Mouse (Mus musculus) R1 (cell line): ENCODE measurements around the gene Fam71b.

ENCODE experiments used
- DNase-seq: peaks from one replicate; pipeline ENCODE4 v3.0.0-alpha.2; 2018; ENCODE audit warnings: low read depth, low spot score

The Fam71b gene

DNA sequence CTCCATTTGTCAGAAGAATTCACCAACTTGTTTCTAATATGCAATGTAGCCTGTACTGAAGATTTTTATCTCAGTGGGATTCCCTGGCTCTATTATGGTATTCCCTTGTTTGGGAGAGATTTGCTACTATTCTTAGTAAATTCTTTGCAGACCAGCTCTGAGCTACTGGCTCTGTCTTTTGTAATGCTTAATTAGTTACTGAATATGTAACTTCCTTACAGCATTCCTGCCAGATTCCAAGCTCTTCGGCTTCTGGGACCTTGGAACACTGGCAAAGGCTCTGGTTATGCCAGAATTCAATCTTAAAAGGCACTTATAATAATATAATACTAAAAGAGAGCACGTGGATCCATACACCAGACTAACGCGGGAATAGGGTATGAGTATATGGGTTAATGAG lies 31.8 kb downstream of the Fam71b start:
- peak; percentile 72 for DNase-seq

DNA sequence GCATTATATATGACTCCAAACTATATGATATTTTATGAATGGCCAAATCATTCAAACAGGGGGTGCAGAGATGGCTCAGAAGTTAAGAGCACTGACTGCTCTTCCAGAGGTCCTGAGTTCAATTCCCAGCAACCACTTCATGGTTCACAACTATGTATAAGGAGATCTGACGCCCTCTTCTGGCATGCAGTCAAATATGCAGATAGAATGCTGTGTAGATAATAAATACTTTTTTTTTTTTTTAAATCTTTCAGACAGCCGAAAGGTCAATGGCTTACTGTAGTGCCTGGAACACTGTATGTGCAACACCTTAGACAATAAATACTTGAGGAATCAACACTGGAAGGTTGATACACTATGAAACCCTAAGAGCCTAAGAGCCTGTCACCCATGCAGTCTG lies 33.8 kb downstream of the Fam71b start:
- peak; percentile 16 for DNase-seq

DNA sequence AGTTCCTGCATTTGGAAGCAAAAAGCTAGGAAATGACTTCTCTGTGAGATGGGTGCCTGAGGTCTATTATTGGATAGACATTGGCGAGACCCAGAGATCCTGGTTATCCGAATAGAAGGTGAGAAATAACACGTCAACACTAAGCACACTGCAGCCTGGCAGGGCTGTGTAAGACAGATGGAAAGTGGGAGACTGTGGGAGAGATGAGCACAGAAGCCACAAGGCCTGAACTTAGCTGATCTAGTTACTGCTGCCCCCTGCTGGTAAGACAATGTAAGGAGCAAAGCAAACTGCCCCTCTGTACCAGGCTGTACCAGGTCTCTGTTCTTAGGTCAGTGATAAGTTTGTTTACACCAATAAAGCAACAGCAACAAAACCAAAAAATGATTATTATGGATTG lies 34.8 kb downstream of the Fam71b start:
- peak; percentile 93 for DNase-seq

- no peak for DNase-seq
These were observed 39.0 kb downstream of the Fam71b start for GRCm38 (mm10) chr11:46435363-46435762.

GRCm38 (mm10) chr11:46436760-46437458 lies 40.5 kb downstream of the Fam71b start, which contains the start of gene Med7:
Gene Med7, plus strand, starts transcription at chr11:46436925.
- DNase-seq, result peak; percentile 99

GRCm38 (mm10) chr11:46437459-46438000 lies 41.2 kb downstream of the Fam71b start:
- peak; percentile 75 for DNase-seq

DNA sequence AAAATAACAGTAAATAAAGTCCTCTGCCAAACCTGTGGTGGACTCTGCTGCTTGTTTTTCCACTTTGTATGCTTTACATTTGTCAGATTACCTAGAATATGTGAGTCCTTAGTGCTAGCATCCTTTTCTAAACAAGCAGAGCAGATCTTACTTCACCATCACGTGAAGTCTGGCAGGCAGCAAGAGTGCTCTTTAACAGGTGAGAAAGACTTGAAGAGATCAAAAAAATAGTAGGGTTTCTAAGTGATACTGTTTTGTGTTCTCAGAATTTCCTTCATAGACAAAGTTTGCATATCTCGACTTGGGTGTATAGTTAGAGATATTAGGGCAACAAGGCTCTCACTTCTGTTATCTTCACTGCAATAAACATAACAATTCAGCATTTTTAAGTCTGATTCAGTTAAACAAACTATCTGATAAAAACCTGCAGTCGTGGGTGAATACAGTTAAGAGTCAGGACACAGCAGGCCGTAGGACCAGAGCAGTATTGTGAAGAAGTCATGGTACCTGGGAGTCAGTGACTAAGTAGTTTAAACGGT lies 42.7 kb downstream of the Fam71b start:
- no peak for DNase-seq

DNA sequence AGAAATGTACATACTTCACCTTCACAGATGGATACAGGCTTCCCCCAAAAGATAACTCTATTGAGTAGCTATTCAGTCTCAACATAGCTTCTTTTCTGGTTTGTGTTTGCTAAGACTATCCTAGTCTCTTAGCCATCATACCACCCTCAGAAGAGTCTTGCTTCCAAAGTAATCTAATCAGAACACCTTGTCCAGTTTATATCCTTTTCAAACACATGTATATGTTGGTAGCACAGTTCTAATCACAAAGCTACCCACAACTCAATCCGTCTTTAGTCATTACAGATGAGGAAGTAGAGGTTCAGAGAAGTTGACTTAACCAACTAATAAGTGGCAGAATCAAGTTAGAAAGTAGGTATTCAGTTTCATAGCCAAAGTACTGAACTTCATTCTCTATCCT lies 45.4 kb downstream of the Fam71b start:
- no peak for DNase-seq

- DNase-seq, result no peak
These were observed 46.8 kb downstream of the Fam71b start for GRCm38 (mm10) chr11:46443152-46443551.

GRCm38 (mm10) chr11:46443979-46444378 lies 47.6 kb downstream of the Fam71b start:
- DNase-seq, result no peak

GRCm38 (mm10) chr11:46446150-46446549 lies 49.8 kb downstream of the Fam71b start:
- DNase-seq, result no peak

- peak; percentile 9 for DNase-seq
These were observed 51.5 kb downstream of the Fam71b start for GRCm38 (mm10) chr11:46447644-46448484.

DNA sequence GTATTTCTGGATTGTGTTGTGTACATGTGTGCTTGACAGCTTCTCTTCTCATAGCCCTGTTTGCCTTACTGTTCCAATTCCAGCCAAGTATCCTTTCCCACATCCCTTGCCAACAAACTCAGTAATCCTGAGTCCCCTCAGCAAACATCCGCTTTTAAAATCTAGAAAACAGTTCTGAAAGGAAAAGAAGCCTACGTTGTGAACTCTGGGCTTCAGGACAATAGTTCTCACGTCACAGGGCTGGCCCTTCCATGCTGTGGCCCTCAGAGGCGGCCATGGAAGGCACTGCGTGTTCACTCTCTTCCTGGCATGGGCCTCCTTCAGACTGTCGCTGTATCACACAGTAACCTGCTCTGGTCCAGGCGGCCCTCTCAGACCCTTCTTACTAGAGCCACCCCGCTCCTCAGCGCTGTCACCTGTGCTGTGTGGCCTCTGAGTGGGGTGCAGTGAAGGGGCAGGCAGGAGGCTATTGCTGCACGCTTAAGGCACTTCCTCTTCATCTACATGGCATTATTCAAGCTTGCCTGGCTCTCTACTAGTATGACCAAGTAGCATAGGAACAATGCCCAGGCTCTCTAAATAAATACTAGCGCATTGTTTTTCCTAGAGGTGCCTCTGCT lies 53.2 kb downstream of the Fam71b start:
- DNase-seq, result peak; percentile 8

DNA sequence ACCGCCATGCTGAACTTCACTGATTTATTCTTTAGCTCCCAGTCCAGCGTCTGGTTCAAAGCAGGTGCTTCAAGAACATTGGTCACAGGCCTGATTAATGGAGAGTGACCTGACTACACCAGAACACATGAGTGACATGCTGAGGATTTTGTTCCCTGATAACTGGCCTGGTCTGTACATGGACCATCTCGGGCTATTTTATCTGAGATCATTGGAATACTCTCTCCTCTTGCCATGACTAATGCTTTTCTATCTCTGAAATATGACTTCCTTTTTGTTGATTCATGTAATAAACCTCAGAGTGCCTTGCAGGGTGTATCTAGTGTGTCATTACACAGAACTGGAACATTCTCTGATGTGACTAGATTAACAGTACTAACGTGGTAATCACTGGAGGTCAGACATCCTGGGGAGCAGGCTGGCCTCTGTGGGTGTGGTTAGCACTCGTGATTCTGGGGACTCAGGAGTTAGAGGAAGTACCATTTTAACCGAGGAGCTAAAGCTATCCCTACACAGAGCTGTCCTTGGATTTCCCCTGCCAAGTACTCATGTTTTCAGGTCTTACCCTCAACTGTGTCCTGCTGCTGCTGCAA lies 58.2 kb downstream of the Fam71b start, which contains the start of gene Havcr2:
Havcr2 (plus strand) TSS at position 483 of the 593 bp plus-strand sequence.
- no peak for DNase-seq
